Mouse (Mus musculus) layer of hippocampus, postnatal 25 days (tissue): ENCODE measurements at regions not wholly inside any gene's neighbourhood (a gene's known extent, or its start where the extent isn't known, plus 50 kb on each side); places are given as distances from the start of the nearest gene placed in this dataset.

ENCODE experiments used
- DNase-seq, 2 experiments: peaks; one replicate each; pipeline ENCODE4 v3.0.0; 2022; ENCODE audit warnings: mixed read lengths in 2 of 2, low spot score in 1 of 2; ENCODE audit errors: extremely low spot score in 1 of 2

DNA sequence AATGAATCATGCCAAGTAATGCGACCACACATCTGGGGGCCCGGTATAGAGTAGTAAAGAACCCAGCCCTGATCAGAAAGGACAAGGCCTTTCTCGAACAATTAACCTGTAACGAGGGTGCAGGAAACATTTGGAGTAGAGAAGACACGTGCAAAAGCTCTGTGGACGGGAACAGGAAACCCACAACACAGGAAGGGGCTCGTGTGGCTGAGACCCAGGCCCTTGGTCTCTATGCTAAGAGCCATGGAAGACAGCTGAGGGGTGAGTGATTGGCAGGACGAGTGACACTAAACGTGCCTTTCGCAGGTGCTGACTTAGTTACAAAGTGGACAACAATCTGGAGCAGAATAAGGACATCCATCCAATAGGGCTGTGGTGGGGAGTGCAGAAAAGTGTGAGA, 106.3 kb downstream of the Sp3 start:
- DNase-seq: no peak

DNA sequence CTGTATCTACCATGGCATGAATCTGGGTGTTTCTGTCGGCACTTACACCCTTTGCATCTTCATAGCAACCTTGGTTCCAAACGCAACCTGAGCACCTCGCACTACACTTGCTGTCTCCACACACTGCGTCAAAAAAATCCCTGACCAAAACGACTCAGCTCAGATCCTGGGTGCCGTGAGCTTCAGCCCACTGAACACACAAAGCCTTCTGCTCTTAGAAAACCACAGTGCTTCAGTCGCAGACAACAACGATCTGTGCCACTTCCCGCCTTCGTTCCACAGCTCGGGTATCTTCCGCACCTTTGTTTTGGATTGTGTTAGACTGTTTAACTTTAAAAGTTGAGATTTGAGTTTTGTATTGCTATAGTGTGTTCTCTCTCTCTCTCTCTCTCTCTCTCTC, 105.7 kb downstream of the Sp3 start:
- DNase-seq: no peak

DNA sequence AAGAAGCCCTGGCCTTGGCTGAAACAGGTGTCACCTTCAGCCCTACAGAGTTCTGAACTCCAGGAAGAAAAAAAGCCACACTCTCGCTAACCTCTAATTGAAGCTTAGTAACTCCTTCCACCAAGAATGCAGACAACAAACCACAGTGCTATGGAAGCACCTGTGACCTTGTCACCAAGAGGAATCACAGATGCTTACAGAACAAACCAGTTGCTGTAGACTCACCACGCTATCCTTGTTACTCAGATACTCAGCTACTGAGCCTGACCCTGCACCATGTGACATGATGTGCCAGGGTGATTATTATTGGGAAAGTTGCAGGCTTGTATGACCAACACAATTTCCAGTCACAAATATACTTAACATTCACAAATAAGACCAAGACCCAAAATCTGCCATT, 104.6 kb downstream of the Sp3 start:
- DNase-seq: no peak

DNA sequence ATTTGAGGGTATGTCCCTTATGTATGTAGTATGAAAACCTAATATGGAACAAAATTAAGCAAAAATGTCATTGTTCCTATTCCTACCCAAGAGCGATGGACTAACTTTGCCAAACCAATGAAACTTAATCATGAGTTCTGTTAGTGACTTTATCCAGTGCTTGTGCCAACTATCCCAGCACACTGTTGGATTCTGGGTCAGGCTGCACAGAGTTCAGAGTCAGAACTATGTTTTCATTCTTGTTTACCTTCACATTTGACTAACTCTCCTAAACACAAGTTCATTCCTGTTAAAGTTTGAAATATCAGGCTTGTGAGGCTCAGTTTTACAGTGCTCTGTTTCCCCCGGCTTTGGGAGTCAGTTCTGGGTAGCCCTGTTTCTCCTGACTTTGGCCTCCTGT, 100.2 kb downstream of the Sp3 start:
- DNase-seq: no peak

DNA sequence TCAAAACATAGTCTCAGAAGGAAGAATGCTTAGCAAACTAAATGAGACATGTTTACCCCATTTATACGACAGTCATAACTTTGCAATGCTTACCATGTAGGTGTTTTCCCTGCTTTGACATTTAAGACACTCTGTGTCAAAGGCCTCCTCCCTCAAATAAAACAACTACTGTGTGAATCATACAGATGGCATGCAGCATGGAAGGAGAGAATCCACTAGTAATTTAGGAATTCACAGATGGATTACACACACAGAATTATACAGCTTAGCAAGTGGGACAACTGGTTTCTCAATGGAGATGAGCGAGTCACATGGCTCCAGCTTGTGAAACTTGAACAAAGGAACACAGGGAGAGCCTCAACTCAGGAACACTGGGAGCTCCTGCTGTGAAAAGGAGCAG, 98.7 kb downstream of the Sp3 start:
- no peak for DNase-seq

DNA sequence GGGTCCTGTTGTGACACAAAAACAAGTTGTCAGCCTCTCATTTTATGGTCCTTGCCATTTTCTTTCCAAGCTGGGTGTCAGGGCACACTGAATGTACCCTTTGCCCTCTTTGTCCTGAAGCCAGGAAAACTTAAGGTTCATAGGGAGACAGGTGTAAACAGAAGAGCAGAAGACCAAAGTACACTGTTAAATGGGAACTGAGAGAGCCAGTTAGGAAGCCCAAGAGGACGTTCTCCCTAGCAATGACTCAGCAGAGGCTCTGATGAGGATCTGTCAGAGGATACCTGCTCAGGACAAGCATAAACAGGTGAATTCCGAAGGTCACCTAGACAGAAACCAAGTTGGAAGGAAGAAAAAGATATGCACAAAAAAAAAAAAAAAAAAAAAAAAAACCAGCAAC, 94.0 kb downstream of the Sp3 start:
- DNase-seq: no peak
